Mouse (Mus musculus) right cerebral cortex, postnatal 4 days (tissue): ENCODE data around the gene Kidins220.

Experiments
- DNase-seq: peaks from one replicate; pipeline ENCODE4 v3.0.0-alpha.2; 2022

Kidins220 gene

DNA sequence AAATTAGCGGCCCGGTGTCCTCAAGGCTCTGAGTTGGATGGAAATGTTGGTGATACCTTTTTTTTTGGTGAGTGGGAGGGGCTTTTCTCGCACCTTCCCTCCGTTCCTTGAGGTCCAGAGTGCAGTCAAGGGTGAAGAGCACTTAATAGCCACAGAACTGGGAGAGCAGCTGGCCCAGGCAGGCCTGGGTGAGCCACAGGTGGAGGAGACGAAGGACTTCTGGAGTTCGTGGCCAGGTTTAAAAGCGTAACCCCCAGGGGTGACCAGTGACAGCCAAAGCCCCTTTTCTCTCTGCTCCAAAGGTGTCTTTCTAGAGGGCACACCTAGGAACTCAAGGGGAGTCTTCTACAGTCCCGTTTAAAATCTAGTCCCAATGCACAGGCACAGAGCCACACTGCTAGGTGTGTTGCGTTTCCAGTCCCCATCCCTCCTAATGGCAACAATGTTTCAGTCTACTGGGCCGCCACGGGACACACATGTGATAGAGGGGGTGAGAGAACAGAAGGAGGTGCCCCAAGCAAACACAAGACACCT, 118.6 kb downstream of the Kidins220 start:
- no peak for DNase-seq

DNA sequence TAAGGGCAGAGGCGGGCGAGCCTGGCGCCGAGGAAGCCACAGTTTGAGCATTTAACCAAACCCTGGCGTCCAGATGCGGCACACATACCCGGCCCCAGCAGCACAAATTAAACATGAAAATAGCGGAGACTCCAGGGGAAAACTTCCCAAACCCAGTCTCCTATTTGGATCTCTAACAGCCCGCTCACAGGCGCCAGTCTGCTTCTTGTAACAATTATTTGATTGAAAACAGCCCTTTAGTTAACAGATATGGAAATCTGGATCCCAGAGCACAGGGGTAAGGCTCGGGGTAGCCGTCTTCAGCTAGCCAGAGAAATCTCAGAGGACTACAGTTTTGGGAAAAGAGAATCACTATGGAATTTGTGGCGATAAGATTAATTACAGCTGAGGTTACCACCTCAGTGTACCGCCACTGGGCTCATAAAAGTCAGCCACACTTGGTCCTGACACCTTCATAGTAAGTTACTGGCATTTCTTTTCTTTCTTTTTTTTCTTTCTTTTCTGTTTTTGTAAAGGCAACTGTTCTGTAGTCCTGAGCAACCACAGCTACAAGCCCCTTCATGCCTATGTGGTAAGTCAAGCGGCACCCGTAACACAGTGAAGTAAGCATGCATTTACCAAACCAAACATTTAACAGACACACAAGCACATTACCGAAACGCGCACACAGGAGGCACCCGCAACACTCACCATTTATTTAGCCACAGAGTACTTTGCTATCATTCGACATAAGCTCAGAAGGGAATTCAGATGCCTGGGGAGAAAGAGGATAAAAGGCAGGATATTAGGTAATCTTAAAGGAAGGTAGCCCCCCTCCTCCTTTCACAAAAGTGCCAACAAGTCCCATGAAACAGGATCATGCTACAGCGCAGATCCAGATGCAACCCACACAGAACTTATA, 120.1 kb downstream of the Kidins220 start:
- no peak for DNase-seq

DNA sequence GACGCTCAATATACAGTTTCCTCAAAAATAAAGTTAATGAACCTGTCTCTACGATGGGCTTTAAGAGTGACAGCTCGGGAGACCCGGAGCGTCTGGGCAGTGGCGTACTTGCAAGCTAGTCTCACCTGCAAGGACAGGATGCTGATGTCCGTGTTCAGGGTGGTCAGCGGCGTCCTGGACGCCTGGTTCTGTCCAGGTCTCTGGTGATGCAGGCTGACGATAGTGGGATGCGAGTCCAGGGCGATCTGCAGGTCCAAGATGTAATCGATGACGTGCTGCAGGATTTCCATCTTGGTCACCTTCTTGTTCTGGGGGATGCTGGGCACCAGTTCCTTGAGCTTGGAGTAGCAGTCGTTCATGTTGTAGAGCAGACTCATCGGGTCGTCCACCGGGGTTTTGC, 120.8 kb downstream of the Kidins220 start:
- no peak for DNase-seq

DNA sequence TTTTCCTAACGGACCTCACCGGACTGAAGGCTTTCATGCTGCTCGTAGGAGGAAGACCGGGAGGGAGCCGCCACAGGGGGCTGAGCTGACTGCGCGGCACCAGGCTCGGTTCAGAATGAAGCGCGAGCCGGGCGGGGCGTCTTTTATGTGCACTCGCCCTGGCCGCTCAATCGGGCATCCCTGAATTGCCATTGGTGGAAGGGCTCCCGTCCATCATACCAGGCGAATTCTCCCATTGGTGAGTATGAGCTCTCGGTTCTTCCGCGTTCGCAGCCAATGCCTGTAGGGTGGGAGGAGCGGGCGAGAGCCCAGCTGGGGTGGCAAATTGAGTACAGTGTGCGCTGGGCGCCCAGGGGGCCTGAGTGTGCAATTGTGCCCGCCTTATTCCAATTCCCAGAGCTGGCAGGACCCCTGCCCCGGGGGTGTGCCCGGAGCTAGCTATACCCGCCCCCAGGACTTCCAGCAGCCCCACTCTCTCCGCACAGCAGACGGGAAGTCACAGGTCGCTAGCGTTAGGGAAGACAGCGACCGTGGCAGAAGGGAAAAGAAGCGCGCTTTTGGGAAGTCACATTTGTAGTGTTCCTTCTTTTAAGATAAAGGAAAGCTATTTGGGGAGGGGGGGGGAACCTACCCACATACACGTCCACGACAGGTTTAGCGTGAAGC, 121.4 kb downstream of the Kidins220 start:
- DNase-seq, result peak; percentile 95

DNA sequence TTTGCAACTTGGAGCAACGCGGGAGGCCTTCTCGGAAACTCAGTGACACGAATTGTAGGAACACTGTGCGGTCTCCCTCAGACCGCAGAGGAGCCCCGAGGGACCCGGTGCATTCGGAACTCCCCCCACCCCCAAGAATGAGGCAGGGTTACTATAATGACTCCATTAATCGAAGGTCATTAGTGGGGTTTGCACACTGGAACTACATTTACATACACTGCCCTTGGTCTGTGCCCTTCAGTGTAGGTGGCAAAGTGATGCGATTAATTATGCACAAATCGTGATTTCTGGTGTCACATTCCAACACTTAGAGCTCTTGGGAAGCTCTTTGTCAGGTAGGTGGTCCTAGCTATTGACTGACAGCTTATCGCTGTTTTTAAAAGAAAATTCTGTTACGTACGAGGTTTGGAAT, 121.9 kb downstream of the Kidins220 start:
- no peak for DNase-seq

DNA sequence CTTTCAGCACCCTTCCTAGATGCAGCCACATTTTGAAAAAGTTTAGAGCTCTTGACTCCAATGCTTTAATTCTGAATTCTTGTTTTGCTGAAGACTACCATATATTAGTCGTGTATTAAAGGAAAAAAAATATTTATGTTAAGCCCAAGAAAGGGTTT, 122.2 kb downstream of the Kidins220 start, which contains the start of gene Id2:
Id2 (minus strand) TSS at position 89 of the 158 bp plus-strand sequence.
- DNase-seq, result no peak

DNA sequence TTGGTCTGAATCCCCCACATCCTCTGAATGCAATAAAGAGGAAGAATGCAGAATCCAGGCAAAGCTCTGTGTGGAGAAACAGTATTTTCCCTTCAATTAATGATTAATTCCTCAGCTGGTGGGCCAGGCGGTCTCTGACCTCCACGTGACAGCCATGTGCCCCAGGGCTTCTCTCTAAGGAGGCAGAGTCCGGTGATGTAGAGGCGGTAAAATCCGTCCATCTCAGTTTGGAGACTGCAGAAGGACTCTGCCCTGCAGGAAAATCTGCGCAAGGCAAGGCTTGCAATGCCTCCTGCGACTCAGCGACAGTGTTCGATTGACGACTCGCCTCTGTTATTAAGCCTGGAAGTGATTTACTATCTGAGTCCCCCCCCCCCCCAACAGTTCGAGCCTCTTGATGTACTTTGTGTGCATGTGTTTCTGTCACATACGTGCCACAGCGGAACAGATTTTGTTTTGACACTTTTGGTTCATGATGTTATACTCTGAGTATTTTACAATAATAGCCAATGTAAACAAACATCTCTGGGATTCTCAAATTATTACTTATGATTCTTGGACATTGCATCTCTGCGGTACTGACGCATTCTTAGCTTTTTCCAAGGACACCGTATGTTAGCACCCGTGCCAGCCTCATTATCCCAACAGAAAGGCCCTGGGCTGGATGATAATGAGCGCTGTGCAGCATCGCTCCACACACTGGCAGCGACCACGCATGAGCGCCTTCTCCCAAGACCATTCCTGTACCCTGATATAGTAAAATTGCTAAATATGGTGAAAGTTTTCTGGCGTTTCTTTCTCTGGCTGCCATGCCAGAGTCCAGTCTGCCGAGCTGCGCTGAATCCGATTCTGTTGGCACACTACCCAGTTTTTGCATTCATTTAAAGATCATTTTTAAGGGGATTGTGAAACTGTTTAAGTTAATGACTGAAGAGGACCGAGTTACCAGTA, 122.8 kb downstream of the Kidins220 start:
- DNase-seq, result peak; percentile 44

DNA sequence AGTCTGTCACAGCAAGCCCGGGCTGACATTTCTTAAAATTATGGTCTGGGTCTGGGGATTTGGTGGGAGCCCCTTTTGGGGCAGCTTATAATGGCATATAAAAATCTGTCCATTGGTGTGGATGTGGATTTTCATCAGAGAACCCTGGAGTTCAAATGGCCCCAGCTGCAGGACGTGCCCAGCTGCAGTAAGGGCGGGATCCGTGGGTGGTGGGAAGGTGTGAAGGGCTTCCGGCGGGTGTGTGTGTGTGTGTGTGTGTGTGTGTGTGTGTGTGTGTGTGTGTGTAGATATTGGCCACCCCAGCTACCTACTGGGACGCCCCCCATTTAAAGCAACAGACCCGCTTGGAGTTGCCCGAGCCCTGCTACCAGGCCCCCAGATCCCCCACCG, 123.4 kb downstream of the Kidins220 start:
- no peak for DNase-seq

DNA sequence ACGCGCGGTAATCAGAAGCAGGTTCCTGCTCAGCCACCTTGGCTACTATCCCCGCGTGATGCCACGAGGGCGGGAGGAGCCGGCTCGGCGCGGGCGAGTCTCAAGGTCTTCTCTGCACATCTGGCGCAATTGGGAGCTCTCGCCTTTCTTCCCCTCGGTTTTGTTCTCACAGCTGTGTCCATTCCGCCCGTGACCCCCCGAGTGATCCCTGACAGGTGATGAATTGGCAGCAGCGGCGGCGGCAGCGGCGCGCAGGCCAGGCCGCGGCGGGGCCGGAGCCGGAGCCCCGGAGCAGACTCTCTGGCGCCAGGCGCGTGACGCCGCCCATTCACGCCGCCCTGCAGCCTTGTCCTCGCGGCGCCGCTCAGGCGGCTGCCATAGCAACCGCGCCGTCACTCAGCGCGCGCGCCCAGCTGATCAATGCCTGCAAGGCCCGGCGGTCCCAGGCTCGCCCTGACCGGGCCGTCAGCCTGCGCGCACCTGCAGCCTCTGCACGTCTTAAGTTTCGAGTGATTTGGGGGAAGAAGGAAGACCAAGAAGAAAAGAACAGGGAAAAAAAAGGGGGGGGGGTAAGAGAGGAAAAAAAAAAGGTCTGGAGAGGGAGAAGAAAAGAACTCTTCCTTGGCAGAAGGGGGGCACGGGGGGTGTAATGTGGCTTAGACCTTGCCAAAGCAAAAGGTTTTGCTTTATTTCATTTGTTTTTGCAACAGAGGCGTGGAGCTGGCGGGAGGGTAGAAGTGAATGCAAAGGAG, 124.0 kb downstream of the Kidins220 start:
- peak; percentile 84 for DNase-seq

DNA sequence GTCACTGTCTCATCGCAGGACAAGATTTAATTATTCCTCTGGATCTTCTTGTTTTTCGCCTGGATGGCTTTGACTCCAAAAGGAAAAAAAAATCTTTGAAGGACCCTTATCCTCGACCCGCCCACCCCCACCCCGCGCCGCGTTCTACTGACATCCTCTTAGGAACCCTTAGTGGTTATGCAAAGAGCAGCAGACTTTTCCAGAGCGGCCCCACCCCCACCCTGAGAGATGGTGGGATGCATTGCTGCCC, 124.5 kb downstream of the Kidins220 start:
- peak; percentile 73 for DNase-seq

DNA sequence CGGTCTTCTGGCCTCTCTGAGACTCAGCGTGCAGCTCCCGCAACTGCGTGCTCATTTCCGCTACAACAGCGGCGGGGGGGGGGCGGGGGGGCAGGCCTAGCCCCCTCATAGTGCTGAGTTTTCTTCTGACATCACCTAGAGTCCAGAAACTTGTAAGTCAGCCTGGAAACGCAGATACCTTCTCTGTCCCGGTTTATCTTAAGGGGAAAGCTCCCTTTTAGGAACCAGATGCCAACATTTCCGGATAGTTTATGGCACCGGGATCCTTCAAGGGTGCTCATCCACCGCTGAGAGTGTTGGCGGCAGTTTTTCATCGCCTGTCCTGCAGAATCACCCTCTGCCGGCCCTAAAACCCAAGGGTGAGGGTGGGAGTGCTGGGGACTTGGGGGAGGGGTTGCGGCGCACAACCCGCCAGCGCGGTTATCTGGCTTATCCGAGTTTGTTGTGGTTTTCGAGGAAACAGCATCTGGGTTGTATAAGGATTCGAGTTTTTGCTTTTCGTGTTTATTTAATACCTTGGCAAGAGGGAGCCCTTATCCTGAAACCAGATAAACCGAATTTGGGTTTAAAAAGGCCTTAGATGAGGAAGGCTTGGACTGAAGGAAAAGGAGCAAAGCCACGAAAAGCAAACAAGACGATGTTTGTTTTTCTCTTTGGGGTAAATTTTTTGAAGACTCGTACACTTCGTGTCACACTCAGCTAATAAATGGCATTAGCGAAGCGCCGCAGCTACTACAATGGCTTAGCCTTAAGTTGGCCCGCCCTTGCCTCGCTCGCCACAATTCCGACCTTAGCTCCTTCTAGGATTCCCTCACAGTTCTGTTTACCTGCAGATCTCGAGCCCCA, 125.1 kb downstream of the Kidins220 start:
- no peak for DNase-seq

DNA sequence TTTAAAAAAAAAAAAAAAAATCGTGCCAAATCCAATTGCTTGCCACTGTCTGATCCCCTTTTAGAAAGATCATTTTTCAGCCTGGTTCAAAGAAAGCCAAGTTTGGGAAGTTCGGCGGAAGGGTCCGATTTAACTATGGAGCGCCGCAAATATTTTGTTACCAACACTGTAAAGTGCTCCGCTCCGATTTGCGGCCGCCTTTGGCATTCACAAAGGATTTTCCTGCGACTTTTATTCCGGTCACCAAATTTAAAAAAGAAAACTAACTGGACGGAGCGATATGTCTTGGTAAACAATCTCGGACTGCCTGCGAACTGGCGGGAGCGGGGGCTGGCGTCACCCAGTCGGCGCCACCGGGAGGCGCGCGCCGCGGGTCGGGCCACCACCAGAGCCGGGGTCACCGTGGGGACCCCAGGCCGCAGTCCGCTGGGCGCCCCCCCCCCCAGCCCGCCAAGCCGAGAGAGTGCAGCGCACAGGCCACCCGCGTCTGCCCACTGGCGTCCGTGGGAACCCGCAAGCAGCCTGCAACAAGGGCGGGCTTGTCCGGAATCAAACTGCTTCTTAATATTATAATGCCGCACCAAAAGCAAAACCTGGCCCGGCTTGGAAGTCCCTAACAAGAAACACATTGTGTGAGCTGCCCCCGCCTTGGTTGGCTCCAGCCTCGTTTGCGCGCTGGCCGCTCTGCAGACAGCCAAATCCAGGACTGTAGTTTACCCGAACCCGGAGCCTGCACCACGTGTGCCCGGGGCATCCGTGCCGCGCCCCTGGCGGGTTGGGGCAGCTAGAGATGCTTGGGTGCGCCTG, 125.9 kb downstream of the Kidins220 start:
- DNase-seq, result peak; percentile 51

DNA sequence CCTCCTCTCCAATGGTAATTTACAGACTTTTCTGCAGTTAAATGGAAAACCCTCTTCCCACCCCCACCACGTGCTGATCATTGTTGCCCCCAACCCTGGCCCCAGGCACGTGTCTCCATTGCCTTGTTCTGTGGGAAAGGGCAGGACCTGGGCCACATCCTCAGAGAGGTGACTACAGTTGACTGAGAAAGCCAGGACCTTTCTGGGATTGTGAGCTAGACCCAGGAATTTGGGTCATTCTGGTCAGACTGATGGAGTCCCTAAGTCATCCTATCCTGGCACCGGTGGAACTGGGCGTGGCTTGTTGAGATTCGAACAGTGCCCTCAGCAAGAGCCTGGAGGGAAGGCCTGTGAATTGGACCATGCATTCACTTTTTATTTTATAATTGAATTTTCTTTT, 126.7 kb downstream of the Kidins220 start:
- DNase-seq, result no peak

DNA sequence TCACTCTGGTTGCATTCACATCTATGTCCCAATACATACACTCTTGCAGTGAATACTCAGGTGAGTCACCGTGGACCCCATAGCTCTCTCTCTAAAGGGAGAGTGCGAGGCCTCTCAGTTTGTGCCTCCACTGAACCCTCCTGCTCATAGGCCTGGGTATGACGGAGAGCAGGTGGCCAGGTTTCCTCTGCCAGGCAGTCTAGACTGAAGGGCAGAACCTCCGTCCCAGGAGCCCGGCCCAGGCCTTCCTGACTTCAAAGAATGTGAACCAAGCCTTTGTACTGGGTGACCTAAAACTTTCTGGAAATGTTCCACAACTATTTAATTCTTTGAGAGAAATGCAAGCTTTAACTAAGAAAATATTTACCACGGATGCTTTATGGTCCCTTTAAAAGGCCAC, 129.2 kb downstream of the Kidins220 start:
- DNase-seq, result no peak

DNA sequence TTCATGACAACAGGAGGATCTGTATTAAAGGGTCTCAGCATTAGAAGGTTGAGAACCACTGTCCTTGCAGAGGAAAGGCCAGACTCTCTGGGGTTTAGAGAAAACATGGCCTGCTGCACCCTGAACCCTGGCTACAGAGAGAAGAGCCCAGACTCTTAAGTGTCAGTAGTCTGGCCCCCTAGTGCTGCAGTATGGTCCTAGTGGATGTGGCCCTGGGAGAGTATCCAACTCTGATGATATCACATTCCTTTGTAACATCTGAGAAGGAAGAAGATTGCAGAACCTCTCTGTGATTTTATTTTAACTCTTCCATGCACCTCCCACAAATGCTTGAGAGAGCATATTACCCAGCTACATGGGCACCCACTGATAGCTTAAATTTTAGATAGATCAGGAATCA, 129.8 kb downstream of the Kidins220 start:
- DNase-seq, result no peak

DNA sequence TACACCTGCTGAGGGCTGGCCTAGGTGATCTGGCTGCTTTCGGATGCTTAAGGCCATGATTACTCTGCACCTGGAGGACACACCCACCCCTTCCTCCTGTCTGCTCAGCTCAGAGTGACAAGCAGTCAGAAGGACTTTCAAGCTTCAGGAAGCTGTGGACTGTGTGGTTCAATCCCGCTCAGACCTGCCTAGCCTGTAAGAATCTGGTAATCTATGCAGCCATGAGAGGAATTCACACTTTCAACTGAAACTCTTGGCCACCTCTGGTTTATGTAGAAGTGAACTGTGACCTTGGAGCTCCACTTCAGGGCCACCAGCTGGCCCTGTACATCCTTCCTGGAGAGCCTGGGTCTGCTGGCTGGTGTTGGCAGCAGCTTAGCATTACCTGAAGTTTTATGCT, 134.1 kb downstream of the Kidins220 start:
- no peak for DNase-seq

DNA sequence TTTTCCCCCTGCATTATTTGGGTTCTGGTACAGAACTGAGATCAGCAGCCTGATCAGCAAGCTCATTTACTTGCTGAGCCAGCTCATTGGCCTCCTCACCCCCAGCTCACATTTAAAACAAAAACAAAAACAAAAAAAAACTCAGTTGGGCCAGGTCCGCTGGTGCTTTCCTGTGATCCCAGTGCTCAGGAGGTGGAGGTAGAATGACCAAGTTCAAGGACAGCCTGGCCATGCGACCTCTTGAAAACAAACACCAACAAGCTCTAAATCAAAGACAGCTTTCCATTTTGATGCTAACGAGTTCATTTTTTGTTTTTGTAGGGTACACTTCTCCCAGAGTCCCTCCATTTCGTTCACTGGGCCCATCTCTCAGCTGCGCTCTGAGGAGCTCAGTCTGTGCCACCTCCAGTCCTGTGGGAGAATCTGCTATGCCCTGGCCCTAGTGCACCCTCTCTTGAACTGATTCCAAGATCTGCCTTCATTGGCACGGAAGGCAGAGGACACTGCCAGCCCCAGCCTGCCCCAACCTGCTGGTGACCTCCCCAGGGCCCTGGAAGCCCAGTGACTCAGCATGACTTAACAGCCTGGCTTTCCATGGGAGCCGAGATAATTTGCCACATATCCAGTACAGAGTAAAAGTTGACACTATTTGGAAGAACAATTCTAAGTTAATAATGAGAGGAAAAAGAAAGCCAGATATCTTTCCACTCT, 135.4 kb downstream of the Kidins220 start:
- no peak for DNase-seq

DNA sequence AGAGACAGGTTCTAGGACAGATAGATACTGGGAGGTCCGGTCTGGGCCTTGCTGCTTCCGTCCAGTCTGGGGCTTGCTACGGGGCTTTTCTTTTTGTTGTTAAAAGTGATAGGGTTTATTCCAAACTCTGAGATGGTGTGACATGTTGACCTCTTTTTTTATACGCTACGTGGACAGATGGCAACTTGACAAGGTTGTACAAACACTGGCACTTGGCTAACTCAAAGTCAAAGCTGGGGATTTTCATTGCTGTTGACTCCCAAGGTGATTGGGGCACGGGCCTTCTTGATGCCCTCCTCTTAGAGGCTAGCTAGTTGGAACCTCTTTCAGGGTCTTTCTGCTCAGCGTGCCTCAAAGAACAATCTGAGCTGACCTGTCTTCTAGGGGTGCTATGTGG, 136.0 kb downstream of the Kidins220 start:
- DNase-seq, result no peak
